Mouse (Mus musculus) CH12.LX (cell line): ENCODE data around the gene Dleu7.

ENCODE experiments used
- CTCF ChIP-seq, 2 experiments: IDR thresholded peaks in 1 of 2; conservative IDR thresholded peaks in 1 of 2; 2 replicates each; pipeline ENCODE4 v1.5.1; 2011 to 2012; ENCODE audit warnings: low read depth in 2 of 2, low read length in 2 of 2, improper control_type of control experiment in 1 of 2, inconsistent platforms in 1 of 2, mild to moderate bottlenecking in 1 of 2, moderate library complexity in 1 of 2
- E2F4 ChIP-seq: IDR thresholded peaks from 2 replicates; pipeline ENCODE4 v1.6.1; 2011; ENCODE audit warnings: low read depth, low read length, improper control_type of control experiment; ENCODE audit not compliant: insufficient replicate concordance
- ELF1 ChIP-seq: IDR thresholded peaks from 2 replicates; pipeline ENCODE4 v1.6.1; 2014; ENCODE audit warnings: low read depth, mild to moderate bottlenecking, inconsistent platforms, low read length, improper control_type of control experiment
- EP300 ChIP-seq: IDR thresholded peaks from 2 replicates; pipeline ENCODE4 v1.6.1; 2011; ENCODE audit warnings: low read length, improper control_type of control experiment
- HCFC1 ChIP-seq: IDR thresholded peaks from 2 replicates; pipeline ENCODE4 v1.6.1; 2012; ENCODE audit warnings: low read depth, mild to moderate bottlenecking, inconsistent platforms, low read length, improper control_type of control experiment
- JUN ChIP-seq: IDR thresholded peaks from 2 replicates; pipeline ENCODE4 v1.6.1; 2011; ENCODE audit warnings: low read depth, mild to moderate bottlenecking, low read length, improper control_type of control experiment, moderate library complexity; ENCODE audit not compliant: insufficient read depth
- JUND ChIP-seq: conservative IDR thresholded peaks from 2 replicates; pipeline ENCODE4 v1.6.1; 2011; ENCODE audit warnings: low read depth, low read length, improper control_type of control experiment
- MEF2A ChIP-seq: IDR thresholded peaks from 2 replicates; pipeline ENCODE4 v1.6.1; 2014; ENCODE audit warnings: low read depth, mild to moderate bottlenecking, inconsistent platforms, low read length, improper control_type of control experiment, borderline replicate concordance
- MXI1 ChIP-seq: IDR thresholded peaks from 2 replicates; pipeline ENCODE4 v1.6.1; 2011; ENCODE audit warnings: mild to moderate bottlenecking, low read depth, low read length, improper control_type of control experiment
- POLR2A ChIP-seq: IDR thresholded peaks from 2 replicates; pipeline ENCODE4 v1.6.1; 2011; ENCODE audit warnings: low read depth, mild to moderate bottlenecking, improper control_type of control experiment, low read length
- POLR2AphosphoS2 ChIP-seq: IDR thresholded peaks from 2 replicates; pipeline ENCODE4 v1.6.1; 2011; ENCODE audit warnings: low read depth, low read length, improper control_type of control experiment
- TCF12 ChIP-seq: IDR thresholded peaks from 2 replicates; pipeline ENCODE4 v1.6.1; 2014; ENCODE audit warnings: low read depth, mild to moderate bottlenecking, inconsistent platforms, low read length, improper control_type of control experiment
- ZC3H11A ChIP-seq: IDR thresholded peaks from 2 replicates; pipeline ENCODE4 v1.6.1; 2012; ENCODE audit warnings: low read depth, mild to moderate bottlenecking, inconsistent platforms, low read length, improper control_type of control experiment

GRCm38 (mm10) chr14:62235214-62235613 is 57.6 kb downstream of the Dleu7 start:
- TF ChIP-seq CTCF (conservative IDR thresholded peaks at IDR 0.05 in 1 of 2, IDR thresholded peaks at IDR 0.05 in 1 of 2; ENCODE audit: low read depth in 2 of 2, low read length in 2 of 2) (no peak), JUND (no peak), MXI1 (no peak), POLR2A (no peak), E2F4 (no peak), JUN (no peak), POLR2AphosphoS2 (no peak), MEF2A (no peak), ELF1 (no peak), EP300 (no peak), ZC3H11A (no peak), TCF12 (no peak), HCFC1 (no peak)
